Mouse (Mus musculus): Measurements from ENCODE around the gene Iqcc. TPM values are rescaled to one million over a fixed set of nuclear protein-coding genes. Genes with fewer than 3 reads are reported as not detected.

Iqcc gene
- polyA plus RNA-seq, 1 experiment from 2014 or later: 28.5 TPM

DNA sequence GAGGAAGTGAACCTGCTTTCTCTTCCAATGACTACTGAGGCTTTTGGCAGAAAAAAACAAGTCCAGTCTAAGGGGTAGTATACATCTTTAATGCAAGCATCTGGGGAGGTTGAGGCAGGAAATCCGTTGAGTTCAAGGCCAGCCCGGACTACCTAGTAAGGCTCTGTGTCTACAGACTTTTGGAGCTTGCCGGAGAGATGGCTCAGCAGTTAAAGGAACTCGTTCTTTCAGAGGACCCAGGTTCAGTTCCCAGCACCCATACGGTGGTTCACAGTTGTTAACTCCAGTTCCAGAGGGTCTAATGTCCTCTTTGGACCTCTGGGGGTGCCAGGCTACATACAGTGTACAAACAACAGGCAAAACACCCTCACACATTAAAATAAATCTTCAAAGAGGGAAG, 868 bp downstream of the Iqcc start:
- no peaks in the 10 kb centered on the region for H3K27me3 ChIP-seq (replicated peaks; ENCODE audit: low read depth, poor library complexity, severe bottlenecking)
- H3K36me3 ChIP-seq (replicated peaks): peaks cover 32% of the 10 kb centered on the region
- no peak for DNase-seq (ENCODE audit: low spot score)
- H3K4me1 ChIP-seq: peaks cover 28% of the 10 kb centered on the region
- WGBS: 93% methylated on average over 5 of the region's 5 CpGs
- peak overlapping the region; percentile 90 for H3K27ac ChIP-seq (replicated peaks)
- H3K4me3 ChIP-seq: peak overlapping the region; percentile 79
- H3K9me3 ChIP-seq: no peaks in the 10 kb centered on the region

DNA sequence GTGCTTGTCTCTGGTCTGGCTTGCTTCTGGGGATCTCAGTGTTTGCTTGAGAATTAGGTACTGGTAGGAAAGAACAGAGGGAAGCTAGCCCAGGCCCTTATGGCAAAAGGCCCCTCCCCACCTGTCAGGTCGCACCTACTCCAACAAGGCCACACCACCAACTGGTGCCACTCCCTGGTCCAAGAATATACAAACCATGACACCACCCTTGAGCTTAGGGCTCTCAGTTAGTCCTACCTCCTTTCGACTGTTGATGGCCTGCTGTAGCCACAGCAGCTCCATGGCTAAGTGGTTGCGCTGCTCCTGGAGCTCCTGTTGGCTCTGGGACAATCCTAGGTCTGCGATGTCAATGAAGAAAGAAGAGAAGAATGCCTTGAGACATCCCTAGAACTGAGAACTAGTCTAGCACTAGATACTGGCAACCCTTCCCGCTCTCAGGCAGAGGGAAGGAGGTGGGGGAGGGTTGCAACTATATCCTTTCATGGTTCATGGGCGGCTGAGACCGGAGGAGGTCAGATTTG, 1.7 kb downstream of the Iqcc start:
- no peak for DNase-seq (ENCODE audit: low spot score)
- 93% methylated on average over 7 of the region's 7 CpGs for WGBS
- no peaks in the 10 kb centered on the region for H3K27me3 ChIP-seq (replicated peaks; ENCODE audit: low read depth, poor library complexity, severe bottlenecking)
- H3K4me1 ChIP-seq: peaks cover 19% of the 10 kb centered on the region
- no peak overlapping the region for H3K4me3 ChIP-seq
- H3K36me3 ChIP-seq (replicated peaks): peaks cover 32% of the 10 kb centered on the region
- no peak overlapping the region for H3K27ac ChIP-seq (replicated peaks)
- H3K9me3 ChIP-seq: no peaks in the 10 kb centered on the region

DNA sequence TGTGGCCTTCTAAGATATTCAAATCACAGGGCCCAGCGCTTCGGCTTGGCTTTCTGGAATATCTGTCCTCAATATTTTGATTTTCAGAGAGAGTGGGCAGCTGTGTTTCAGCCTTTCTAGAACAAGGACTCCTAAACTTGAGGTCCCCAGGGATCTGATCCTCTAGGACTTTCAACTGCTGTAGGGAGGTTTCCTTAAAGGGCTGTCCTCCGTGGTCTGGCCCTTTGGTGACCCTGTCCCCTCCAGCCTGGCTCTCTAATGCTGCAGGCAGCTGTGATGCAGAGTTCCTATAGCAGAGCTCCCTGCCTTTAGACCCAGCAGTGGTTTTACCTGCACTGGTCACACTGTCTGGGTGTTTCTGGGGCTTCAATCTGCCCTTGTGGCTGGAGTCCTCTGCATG, 2.3 kb downstream of the Iqcc start:
- DNase-seq (ENCODE audit: low spot score): no peak
- Histone ChIP-seq H3K36me3 (replicated peaks) (peaks cover 32% of the 10 kb centered on the region), H3K27me3 (replicated peaks; ENCODE audit: low read depth, poor library complexity, severe bottlenecking) (no peaks in the 10 kb centered on the region), H3K4me3 (no peak overlapping the region), H3K9me3 (no peaks in the 10 kb centered on the region), H3K4me1 (peaks cover 19% of the 10 kb centered on the region), H3K27ac (replicated peaks) (no peak overlapping the region)
- 93% methylated on average over 3 of the region's 3 CpGs for WGBS

DNA sequence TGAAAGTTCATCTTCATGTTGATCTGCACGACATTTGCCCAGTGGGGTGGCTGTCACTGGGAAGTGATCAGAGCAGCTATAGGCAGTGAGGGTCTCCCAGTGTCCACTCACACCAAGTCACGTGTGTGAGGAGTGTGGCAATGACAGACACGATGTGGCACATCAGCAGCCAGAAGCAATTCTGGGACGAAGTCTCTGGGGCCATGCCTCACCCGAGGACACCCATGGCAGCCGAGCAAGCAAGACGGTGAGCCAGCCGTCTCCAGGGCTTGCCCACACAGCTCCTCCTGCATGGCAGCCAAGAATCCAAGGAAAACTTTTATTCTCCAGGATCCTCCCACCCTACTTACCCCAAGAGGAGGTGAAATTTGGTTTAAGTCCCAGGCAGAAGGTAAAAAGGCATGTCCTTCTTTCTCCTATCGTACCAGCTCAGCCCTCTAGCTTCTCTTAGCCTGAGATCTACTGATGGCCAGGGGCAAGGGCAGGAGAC, 3.1 kb downstream of the Iqcc start:
- WGBS: 91% methylated on average over 9 of the region's 9 CpGs
- Histone ChIP-seq H3K4me1 (peaks cover 17% of the 10 kb centered on the region), H3K36me3 (replicated peaks) (peaks cover 28% of the 10 kb centered on the region), H3K27me3 (replicated peaks; ENCODE audit: low read depth, poor library complexity, severe bottlenecking) (no peaks in the 10 kb centered on the region), H3K4me3 (no peak overlapping the region), H3K9me3 (no peaks in the 10 kb centered on the region), H3K27ac (replicated peaks) (no peak overlapping the region)
- no peak for DNase-seq (ENCODE audit: low spot score)

DNA sequence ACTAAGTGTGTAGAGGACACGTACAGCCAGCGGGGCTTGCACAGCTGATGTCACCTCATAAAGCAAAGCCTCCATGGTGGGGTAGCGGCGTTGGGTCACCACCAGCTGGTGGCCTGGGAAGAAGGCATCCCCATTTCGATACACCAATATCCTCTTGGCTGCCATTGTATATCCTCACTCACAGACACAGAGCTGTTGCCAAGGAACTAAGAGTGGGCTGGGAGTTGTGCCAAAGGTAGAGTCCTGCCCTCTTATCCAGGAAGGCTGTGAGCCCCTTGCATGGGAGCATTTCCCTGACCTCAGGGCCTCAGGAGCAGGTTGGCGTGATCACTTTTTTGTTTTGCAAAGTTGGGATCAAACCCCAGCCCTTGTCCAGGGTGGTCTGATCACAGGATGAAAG, 4.8 kb downstream of the Iqcc start, which contains the start of gene Dcdc2b:
TSS of gene Dcdc2b (minus strand) at position 165 of the 400 bp plus-strand sequence.
- H3K9me3 ChIP-seq: no peaks in the 10 kb centered on the region
- H3K4me3 ChIP-seq: no peak within 1 kb of the TSS
- peaks cover 38% of the 10 kb centered on the region for H3K36me3 ChIP-seq (replicated peaks)
- DNase-seq (ENCODE audit: low spot score): no peak
- no peak within 1 kb of the TSS for H3K27ac ChIP-seq (replicated peaks)
- 88% methylated on average over 6 of the region's 6 CpGs for WGBS
- no peaks in the 10 kb centered on the region for H3K27me3 ChIP-seq (replicated peaks; ENCODE audit: low read depth, poor library complexity, severe bottlenecking)
- peaks cover 18% of the 10 kb centered on the region for H3K4me1 ChIP-seq

DNA sequence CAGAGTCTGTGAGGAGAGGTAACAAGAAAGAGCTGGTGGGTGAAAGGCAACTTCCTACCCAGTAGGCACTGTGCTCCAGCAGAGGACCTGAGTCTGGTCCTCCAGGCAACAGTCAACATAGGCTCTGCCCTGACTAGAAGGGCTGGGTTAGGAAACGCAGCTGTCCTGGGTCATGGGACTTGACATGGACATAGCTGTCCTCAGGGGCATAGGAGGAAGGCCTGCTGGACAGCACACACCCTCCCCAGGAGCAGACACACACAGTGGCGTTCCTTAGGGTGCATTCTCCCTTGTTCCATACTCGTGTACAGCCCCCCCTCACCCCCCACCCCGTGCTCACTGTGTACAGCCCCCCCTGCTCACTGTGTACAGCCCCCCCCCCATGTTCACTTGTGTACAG, 8.4 kb downstream of the Iqcc start:
- H3K36me3 ChIP-seq (replicated peaks): peaks cover 54% of the 10 kb centered on the region
- 77% methylated on average over 4 of the region's 4 CpGs for WGBS
- H3K27me3 ChIP-seq (replicated peaks; ENCODE audit: low read depth, poor library complexity, severe bottlenecking): no peaks in the 10 kb centered on the region
- no peak overlapping the region for H3K4me3 ChIP-seq
- H3K27ac ChIP-seq (replicated peaks): no peak overlapping the region
- no peaks in the 10 kb centered on the region for H3K9me3 ChIP-seq
- peaks cover 9% of the 10 kb centered on the region for H3K4me1 ChIP-seq
- no peak for DNase-seq (ENCODE audit: low spot score)

DNA sequence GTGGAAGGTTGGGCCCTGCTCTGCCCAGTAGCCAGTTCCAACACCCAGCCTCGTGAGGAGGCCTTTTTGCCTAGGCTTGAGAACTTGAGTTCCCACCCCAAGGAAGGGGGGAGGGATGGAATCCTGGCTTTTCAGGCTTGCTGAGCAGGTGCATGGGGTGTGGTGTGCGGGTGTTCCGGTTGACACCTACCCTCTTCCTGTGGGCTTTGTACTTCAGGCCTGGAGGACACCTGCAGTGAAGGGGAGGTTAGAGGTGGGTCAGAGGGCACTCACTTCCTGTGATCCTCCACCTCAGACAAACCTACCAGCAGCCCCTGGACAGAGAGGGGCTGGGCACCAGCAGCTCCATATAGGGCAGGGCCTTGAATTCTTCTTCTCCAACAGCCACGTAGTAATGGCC, 8.9 kb downstream of the Iqcc start:
- 82% methylated on average over 4 of the region's 4 CpGs for WGBS
- no peak overlapping the region for H3K27ac ChIP-seq (replicated peaks)
- no peak for DNase-seq (ENCODE audit: low spot score)
- no peaks in the 10 kb centered on the region for H3K9me3 ChIP-seq
- H3K36me3 ChIP-seq (replicated peaks): peaks cover 58% of the 10 kb centered on the region
- no peaks in the 10 kb centered on the region for H3K27me3 ChIP-seq (replicated peaks; ENCODE audit: low read depth, poor library complexity, severe bottlenecking)
- H3K4me1 ChIP-seq: peaks cover 9% of the 10 kb centered on the region
- H3K4me3 ChIP-seq: no peak overlapping the region

DNA sequence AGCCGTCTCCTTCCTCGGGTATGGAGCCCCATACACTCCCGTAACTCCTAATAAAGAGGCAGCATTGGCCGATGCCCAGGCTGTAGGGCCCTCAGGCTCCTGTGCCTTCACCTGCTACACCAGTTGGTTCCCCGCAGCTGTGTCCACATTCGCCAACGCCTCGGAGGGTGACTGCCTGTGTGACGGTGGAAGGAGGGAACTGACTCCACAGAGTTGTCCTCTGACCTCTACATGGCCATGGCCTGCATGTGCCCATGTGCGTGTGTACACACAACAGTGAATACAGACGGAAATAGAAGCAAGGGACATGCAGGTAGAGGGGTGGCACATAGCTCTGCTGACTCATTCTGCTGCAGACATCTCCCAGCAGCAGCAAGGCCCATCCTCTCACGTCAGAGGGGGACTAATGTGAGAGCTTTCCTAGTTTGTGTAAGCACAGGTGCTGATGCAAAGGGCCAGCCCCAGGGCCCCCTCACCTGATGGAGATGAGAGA, 9.7 kb downstream of the Iqcc start:
- H3K27me3 ChIP-seq (replicated peaks; ENCODE audit: low read depth, poor library complexity, severe bottlenecking): no peaks in the 10 kb centered on the region
- H3K4me3 ChIP-seq: no peak overlapping the region
- 84% methylated on average over 12 of the region's 12 CpGs for WGBS
- no peak for DNase-seq (ENCODE audit: low spot score)
- no peaks in the 10 kb centered on the region for H3K9me3 ChIP-seq
- peaks cover 9% of the 10 kb centered on the region for H3K4me1 ChIP-seq
- H3K27ac ChIP-seq (replicated peaks): no peak overlapping the region
- H3K36me3 ChIP-seq (replicated peaks): peaks cover 63% of the 10 kb centered on the region

DNA sequence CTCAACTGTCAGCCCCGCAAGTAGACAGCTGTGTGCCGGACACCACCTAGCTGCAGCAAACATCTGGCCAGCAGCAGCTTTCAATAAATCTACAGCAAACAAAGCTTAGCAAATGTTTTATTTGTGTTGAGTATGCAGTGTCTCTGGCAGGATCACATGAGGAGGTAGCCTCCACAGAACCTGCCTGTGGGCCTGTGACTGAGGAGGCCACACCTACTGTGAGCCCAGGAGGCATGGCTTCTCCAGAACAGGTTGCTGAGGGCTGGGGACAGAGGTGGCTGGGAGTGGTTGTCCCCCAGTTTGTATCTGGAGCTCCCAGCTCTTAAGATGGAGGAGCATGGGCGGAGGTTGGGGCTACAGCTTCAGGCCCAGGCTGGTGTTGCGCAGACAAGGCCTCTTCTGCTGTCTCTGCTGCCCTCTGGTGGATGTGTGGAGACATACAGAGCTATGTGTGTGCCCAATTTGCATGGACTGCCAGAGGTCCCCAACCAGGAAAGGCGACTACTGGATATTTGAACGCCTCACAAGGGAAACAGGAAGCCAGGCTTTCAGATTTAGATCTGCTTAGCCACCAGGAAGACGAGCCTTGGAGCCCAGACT, 10.4 kb downstream of the Iqcc start:
- no peaks in the 10 kb centered on the region for H3K9me3 ChIP-seq
- no peaks in the 10 kb centered on the region for H3K27me3 ChIP-seq (replicated peaks; ENCODE audit: low read depth, poor library complexity, severe bottlenecking)
- H3K27ac ChIP-seq (replicated peaks): no peak overlapping the region
- no peak overlapping the region for H3K4me3 ChIP-seq
- 42% methylated on average over 7 of the region's 7 CpGs for WGBS
- DNase-seq (ENCODE audit: low spot score): peak; percentile 84
- H3K36me3 ChIP-seq (replicated peaks): peaks cover 70% of the 10 kb centered on the region
- peaks cover 9% of the 10 kb centered on the region for H3K4me1 ChIP-seq

DNA sequence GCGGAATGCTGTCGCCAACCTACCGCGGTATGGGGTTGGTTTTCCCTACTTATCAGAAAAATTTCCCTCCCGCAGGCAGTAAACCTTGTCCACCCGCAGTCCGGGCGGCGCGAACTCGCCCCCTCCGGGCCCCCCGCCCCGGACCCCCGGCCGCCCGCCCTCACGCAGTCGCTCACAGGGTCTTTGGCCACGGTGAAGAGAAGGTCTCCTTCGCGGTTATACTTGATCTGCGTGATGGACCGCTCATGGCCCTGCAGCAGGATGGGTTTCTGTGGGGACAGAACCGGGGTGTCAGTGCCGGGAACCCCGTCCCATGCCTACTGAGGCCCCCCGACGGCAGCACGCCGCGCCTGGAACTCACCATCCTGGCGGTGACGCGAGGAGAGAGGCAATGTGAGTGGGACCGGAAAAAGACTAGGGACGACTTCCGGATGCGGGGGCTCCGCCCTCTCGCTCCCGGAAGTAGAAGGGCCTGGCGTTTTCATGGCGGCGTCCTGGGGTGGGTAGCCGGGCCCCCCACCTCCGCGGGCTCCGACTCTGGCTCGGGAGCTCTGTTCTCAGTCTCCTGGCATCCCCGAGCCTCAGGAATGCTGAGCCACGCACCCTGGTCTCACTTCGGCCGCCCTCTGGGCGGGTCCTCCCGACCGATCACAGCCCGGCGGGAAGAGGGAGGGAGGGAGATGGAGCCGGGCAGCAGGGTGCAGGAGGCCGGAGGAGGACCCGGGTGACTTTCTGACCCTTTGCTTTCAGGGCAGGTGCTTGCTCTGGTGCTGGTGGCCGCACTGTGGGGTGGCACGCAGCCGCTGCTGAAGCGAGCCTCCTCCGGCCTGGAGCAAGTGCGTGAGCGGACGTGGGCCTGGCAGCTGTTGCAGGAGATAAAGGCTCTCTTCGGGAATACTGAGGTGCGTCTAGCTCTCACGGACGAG, 18.4 kb downstream of the Iqcc start, which contains the start of the genes Eif3i and Tmem234:
TSS of gene Eif3i (minus strand) at position 416 of the 926 bp plus-strand sequence.
TSS of gene Tmem234 (plus strand) at position 436 of the 926 bp plus-strand sequence.
- WGBS: under 1% methylated on average over 74 of the region's 74 CpGs
- Histone ChIP-seq H3K27me3 (replicated peaks; ENCODE audit: low read depth, poor library complexity, severe bottlenecking) (no peaks in the 10 kb centered on the region), H3K9me3 (no peaks in the 10 kb centered on the region), H3K27ac (replicated peaks) (peak within 1 kb of the TSS; percentile 94), H3K36me3 (replicated peaks) (peaks cover 76% of the 10 kb centered on the region), H3K4me3 (peak within 1 kb of the TSS; percentile 99), H3K4me1 (peaks cover 30% of the 10 kb centered on the region)
- DNase-seq (ENCODE audit: low spot score): peak; percentile 90

DNA sequence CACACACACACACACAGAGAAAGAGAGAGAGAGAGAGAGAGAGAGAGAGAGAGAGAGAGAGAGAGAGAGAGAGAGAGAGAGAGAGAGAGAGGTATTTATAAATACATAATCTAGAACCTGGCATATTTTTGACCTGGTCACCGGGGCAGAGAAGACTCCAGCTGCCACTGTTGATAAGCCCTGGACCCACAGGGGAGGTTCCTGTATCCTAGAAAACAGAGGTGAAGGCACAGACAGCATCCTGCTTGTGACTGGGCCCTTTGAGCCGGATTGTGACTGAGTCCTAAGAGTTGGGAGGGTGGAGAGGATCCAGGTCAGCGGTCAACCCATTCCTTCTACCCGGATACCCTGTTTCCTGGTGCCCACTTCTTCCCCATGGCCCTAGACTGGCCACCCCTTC, 30.0 kb downstream of the Iqcc start:
- Histone ChIP-seq H3K4me3 (no peak overlapping the region), H3K27ac (replicated peaks) (no peak overlapping the region), H3K27me3 (replicated peaks; ENCODE audit: low read depth, poor library complexity, severe bottlenecking) (no peaks in the 10 kb centered on the region), H3K4me1 (peaks cover 19% of the 10 kb centered on the region), H3K9me3 (no peaks in the 10 kb centered on the region), H3K36me3 (replicated peaks) (peaks cover 41% of the 10 kb centered on the region)
- WGBS: 72% methylated on average over 4 of the region's 4 CpGs
- DNase-seq (ENCODE audit: low spot score): no peak

DNA sequence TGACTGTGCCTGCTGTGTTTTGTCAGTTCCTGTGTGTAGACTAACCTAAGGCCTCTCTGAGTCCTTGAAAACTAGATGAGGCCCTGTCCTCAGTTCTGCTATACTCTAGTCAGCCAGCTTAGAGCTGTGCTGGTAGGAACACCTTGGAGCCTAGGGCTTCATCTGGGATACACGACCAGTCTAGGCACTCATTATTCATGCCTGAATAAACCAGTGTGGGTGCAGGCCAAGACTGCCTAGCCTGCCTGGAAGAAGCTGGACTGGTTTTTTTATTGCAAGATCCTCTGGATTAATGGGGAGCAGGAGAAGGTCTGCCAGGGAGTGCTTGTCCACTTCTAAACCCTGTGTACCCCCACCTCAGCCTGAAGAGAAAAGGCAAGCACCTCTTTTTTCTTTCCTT, 32.0 kb downstream of the Iqcc start:
- Histone ChIP-seq H3K27me3 (replicated peaks; ENCODE audit: low read depth, poor library complexity, severe bottlenecking) (no peaks in the 10 kb centered on the region), H3K36me3 (replicated peaks) (peaks cover 22% of the 10 kb centered on the region), H3K4me3 (no peak overlapping the region), H3K4me1 (peaks cover 19% of the 10 kb centered on the region), H3K27ac (replicated peaks) (no peak overlapping the region), H3K9me3 (no peaks in the 10 kb centered on the region)
- DNase-seq (ENCODE audit: low spot score): no peak
- WGBS: 52% methylated on average over 1 of the region's 1 CpGs
